Mouse (Mus musculus) forebrain, embryonic 11.5 days (tissue): ENCODE data around the gene Cdkn1b. TPM values are rescaled to one million over a fixed set of nuclear protein-coding genes. Genes with fewer than 3 reads are reported as not detected.

ENCODE experiments used
- ATAC-seq: fragments of 200-750 bp; cut with Nextera tagmentation; replicated peaks from 2 replicates; pipeline ENCODE4 v1.8.0; 2017; ENCODE audit warnings: moderate TSS enrichment; ENCODE audit not compliant: low FRiP score
- DNase-seq: peaks from one replicate; pipeline ENCODE4 v3.0.0-alpha.2; 2017; ENCODE audit warnings: low spot score
- H3K27ac ChIP-seq: fragments of 300-500 bp; sonication (generic); 2 replicates; pipeline ENCODE4 v1.5.1; 2014; ENCODE audit warnings: low read depth, low read length
- H3K27me3 ChIP-seq: fragments of 300-500 bp; sonication (generic); 2 replicates; pipeline ENCODE4 v1.6.1; 2014; ENCODE audit warnings: mild to moderate bottlenecking, low read length, mixed read lengths; ENCODE audit not compliant: control insufficient read depth, insufficient read depth
- H3K36me3 ChIP-seq: fragments of 300-500 bp; sonication (generic); 2 replicates; pipeline ENCODE4 v1.6.1; 2014; ENCODE audit warnings: mild to moderate bottlenecking, low read length, moderate library complexity, mixed read lengths; ENCODE audit not compliant: control insufficient read depth, insufficient read depth
- H3K4me1 ChIP-seq: fragments of 300-500 bp; sonication (generic); replicated peaks from 2 replicates; pipeline ENCODE4 v1.6.1; 2014; ENCODE audit warnings: low read length, mixed read lengths; ENCODE audit not compliant: control insufficient read depth, insufficient read depth
- H3K4me2 ChIP-seq: fragments of 300-500 bp; sonication (generic); 2 replicates; pipeline ENCODE4 v1.6.1; 2014; ENCODE audit warnings: low read depth, mild to moderate bottlenecking, low read length, moderate library complexity, mixed read lengths; ENCODE audit not compliant: severe bottlenecking
- H3K4me3 ChIP-seq: fragments of 300-500 bp; sonication (generic); 2 replicates; pipeline ENCODE4 v1.5.1; 2014; ENCODE audit warnings: low read depth, low read length
- H3K9ac ChIP-seq: fragments of 300-500 bp; sonication (generic); 2 replicates; pipeline ENCODE4 v1.6.1; 2014; ENCODE audit warnings: low read length
- H3K9me3 ChIP-seq: fragments of 300-500 bp; sonication (generic); 2 replicates; pipeline ENCODE4 v1.6.1; 2016; ENCODE audit warnings: low read length, mixed read lengths; ENCODE audit not compliant: control insufficient read depth
- WGBS: fragments of 180-500 bp; shearing (Covaris S2); extraction: QIAGEN DNeasy Blood & Tissue Kit; methylation state at CpG from one replicate; pipeline ENCODE4 v1.1.7; 2014; 5-methylcytosine and 5-hydroxymethylcytosine counted together
- polyA plus RNA-seq: library from polyadenylated mRNA; unstranded; fragments of >200 nt; fragmentation: Nextera tagmentation; extraction: Ambion mirVana; gene quantifications from 2 replicates; pipeline ENCODE4 v1.2.1, GENCODE M21; 2014

The Cdkn1b gene
- polyA plus RNA-seq, 1 experiment from 2014 or later = 27.3 TPM

DNA sequence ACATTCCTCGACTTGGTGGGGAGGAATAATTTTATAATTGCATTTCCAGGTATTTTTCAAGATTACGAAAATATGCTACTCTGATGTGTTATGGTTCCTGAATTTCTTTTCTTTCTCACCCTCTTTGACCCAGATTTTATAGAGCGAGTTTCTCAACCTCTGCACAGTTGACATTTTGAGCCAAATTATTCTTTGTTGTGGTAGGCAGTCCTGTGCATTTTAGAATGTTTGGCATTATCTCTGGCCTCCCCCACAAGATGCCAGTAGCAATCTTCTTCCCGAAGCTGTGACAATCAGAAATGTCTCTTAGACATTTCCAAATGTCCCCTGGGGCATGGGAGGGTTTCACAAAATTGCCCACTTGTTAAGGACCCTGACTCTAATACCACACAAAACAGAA is 3.5 kb downstream of the Cdkn1b start:
- H3K9ac ChIP-seq = no peak overlapping the region
- 77% methylated on average over 4 of the region's 4 CpGs for WGBS
- DNase-seq (no peak), ATAC-seq (no peak)
- peak overlapping the region; percentile 31 for H3K4me2 ChIP-seq
- H3K4me3 ChIP-seq = no peak overlapping the region
- H3K9me3 ChIP-seq = no peaks in the 10 kb centered on the region
- H3K36me3 ChIP-seq = no peaks in the 10 kb centered on the region
- H3K4me1 ChIP-seq = peaks cover 10% of the 10 kb centered on the region
- H3K27me3 ChIP-seq = no peaks in the 10 kb centered on the region
- H3K27ac ChIP-seq = no peak overlapping the region

DNA sequence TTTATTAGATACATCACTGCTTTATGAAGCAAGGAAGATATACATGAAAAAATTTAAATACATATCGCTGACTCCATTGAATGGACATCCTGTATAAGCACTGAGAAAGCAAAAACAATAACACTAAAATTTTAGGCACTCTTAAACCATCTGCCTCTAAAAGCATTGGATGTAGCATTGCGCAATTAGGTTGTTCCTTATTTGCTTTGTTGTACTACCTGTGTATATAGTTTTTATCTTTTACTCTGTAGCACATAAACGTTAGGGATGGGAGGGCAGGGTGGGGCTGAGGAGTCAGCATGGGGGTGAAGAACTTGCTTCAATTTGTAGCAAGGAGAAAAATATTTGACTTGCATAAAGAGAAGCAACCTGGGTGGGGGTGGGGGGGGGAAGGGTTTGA is 4.1 kb downstream of the Cdkn1b start:
- Histone ChIP-seq H3K27ac (no peak overlapping the region), H3K9me3 (no peaks in the 10 kb centered on the region), H3K27me3 (no peaks in the 10 kb centered on the region), H3K9ac (no peak overlapping the region), H3K36me3 (no peaks in the 10 kb centered on the region), H3K4me2 (no peak overlapping the region), H3K4me1 (peaks cover 10% of the 10 kb centered on the region), H3K4me3 (no peak overlapping the region)
- WGBS = 84% methylated on average over 3 of the region's 3 CpGs
- DNase-seq (no peak), ATAC-seq (no peak)

DNA sequence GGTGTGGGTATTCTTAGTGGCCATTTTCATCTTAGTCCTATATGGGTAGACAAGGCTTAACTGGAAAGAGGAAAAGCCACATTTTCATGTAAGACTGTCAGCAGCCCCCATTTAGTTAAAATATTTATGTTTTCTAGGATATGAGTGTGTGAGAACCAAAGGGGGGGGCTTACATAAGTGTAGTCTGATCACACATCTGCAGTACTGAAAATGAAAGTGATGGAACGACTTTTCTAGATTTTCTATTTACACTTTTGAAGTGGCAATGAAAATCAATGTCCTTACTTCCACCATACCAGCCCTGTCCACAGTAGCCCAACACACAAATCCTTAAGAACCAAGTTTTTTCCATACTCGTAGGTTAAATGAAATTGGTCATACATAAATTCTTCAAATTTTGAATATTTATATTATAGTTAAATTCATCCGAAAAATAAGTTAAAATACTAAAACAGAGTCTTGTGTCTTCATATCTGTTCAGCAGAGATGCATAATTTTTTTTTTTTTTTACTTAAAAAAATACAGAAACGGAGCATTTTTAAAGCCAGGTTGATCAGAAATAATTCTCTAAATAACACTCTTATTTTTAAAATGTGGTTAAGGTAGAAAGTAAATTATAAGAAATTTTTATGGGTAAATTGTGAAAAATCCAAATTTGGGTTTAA is 5.6 kb downstream of the Cdkn1b start:
- DNase-seq = no peak
- H3K4me3 ChIP-seq = no peak overlapping the region
- H3K4me1 ChIP-seq = peaks cover 7% of the 10 kb centered on the region; the same call in 1 of the 2 replicates
- H3K27ac ChIP-seq = no peak overlapping the region
- H3K36me3 ChIP-seq = no peaks in the 10 kb centered on the region
- ATAC-seq = no peak
- H3K4me2 ChIP-seq = 0 out of 2 replicates have a peak overlapping the region, but pooled peaks have one; percentile 8
- no peaks in the 10 kb centered on the region for H3K9me3 ChIP-seq
- peak overlapping the region; percentile 24; the same call in 1 of the 2 replicates for H3K9ac ChIP-seq
- WGBS = 69% methylated on average over 4 of the region's 4 CpGs
- H3K27me3 ChIP-seq = no peaks in the 10 kb centered on the region

- peak overlapping the region; percentile 94 for H3K4me2 ChIP-seq
- WGBS = 11% methylated on average over 3 of the region's 3 CpGs
- H3K4me3 ChIP-seq = peak overlapping the region; percentile 49
- no peaks in the 10 kb centered on the region for H3K36me3 ChIP-seq
- H3K9ac ChIP-seq = peak overlapping the region; percentile 78
- no peaks in the 10 kb centered on the region for H3K9me3 ChIP-seq
- H3K27me3 ChIP-seq = no peaks in the 10 kb centered on the region
- peak overlapping the region; percentile 100 for H3K27ac ChIP-seq
- DNase-seq (no peak), ATAC-seq (no peak)
- peaks cover 7% of the 10 kb centered on the region; the same call in 1 of the 2 replicates for H3K4me1 ChIP-seq
These were observed 6.1 kb downstream of the Cdkn1b start for GRCm38 (mm10) chr6:134926338-134926705.

DNA sequence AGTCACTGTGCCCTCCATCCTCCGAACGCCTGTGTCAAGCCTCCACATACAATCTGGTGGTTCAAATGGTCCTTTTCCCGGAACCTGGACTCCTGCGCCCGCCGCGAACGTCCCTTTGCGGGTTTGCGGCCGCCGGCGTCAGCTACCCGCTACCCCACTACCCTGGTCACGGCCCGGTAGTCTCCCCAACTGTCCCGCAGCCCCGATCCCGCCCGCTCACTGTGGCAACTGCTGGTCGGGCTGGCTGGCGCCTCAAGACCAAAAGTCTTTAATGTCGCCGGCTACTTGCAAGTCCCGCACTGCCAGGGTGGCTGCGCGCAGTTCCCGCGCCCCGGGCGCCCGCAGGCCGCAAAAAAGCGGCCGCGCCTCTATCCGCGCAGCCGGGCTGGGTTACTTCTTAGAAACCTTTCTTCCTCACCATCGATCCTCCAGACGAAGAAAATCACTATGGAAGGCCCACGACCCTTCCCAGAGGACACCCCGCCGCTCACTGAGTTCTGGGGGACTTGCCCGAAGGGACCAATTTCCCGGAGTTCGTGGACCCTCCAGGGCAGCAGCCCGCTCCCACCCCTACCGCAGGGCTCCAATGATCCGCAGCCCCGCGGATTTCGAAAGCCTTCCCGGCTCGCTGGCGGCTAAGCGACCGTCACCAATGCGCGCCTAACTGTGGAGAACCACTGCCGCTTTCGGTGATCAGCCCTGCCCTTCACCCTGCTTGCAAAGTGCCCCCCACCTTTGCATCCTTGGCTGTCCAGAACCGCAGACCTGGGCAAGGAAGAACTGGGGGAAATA is 6.8 kb downstream of the Cdkn1b start:
- DNase-seq = peak; percentile 85
- Histone ChIP-seq H3K4me2 (peak overlapping the region; percentile 94), H3K36me3 (no peaks in the 10 kb centered on the region), H3K9ac (peak overlapping the region; percentile 78), H3K27ac (peak overlapping the region; percentile 100), H3K9me3 (no peaks in the 10 kb centered on the region), H3K4me1 (peaks cover 5% of the 10 kb centered on the region; the same call in 1 of the 2 replicates), H3K27me3 (no peaks in the 10 kb centered on the region), H3K4me3 (peak overlapping the region; percentile 49)
- peak; percentile 42 for ATAC-seq
- under 1% methylated on average over 63 of the region's 63 CpGs for WGBS

DNA sequence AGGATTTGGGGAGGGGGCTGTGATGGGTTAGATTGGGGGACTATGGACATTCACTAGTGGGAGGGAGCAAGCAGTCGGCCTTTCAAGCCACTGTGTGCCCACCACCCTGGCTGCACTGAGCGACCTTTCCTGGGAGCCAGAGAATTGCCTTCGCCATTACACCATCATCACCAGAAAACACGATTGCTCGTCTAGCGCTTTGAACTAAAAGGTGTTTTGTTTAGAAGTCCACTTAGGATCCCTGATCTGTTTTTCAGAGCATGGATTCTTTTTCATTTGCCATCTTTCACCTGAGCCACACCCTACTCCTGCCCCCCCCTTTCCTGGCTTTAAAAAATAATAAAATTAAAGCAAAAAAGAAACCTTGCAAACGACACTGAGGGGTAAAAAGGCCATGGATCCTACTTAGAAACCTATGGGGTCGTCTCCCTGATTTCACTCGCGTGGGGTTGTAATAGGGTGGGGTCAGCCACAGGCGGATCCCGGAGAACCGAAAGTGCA is 7.4 kb downstream of the Cdkn1b start:
- peaks cover 5% of the 10 kb centered on the region; the same call in 1 of the 2 replicates for H3K4me1 ChIP-seq

GRCm38 (mm10) chr6:134928096-134928888 is 8.1 kb downstream of the Cdkn1b start:
- H3K4me1 ChIP-seq = 0 out of 2 replicates have a peak, but pooled peaks cover 6% of the 10 kb centered on the region
- H3K9me3 ChIP-seq = no peaks in the 10 kb centered on the region
- no peaks in the 10 kb centered on the region for H3K36me3 ChIP-seq
- H3K4me2 ChIP-seq = peak overlapping the region; percentile 94
- no peaks in the 10 kb centered on the region for H3K27me3 ChIP-seq
- ATAC-seq = peak; percentile 92
- H3K27ac ChIP-seq = peak overlapping the region; percentile 100
- WGBS = under 1% methylated on average over 63 of the region's 63 CpGs
- peak overlapping the region; percentile 78 for H3K9ac ChIP-seq
- H3K4me3 ChIP-seq = peak overlapping the region; percentile 49
- DNase-seq = peak; percentile 96

More for the DNA sequence above, 7.4 kb downstream of the Cdkn1b start:
- H3K4me3 ChIP-seq = peak overlapping the region; percentile 49
- no peaks in the 10 kb centered on the region for H3K36me3 ChIP-seq
- H3K27ac ChIP-seq = peak overlapping the region; percentile 100
- WGBS = 1% methylated on average over 13 of the region's 13 CpGs
- no peak for DNase-seq
- peak overlapping the region; percentile 78 for H3K9ac ChIP-seq
- peak; percentile 29 for ATAC-seq
- peak overlapping the region; percentile 94 for H3K4me2 ChIP-seq
- no peaks in the 10 kb centered on the region for H3K27me3 ChIP-seq
- no peaks in the 10 kb centered on the region for H3K9me3 ChIP-seq

DNA sequence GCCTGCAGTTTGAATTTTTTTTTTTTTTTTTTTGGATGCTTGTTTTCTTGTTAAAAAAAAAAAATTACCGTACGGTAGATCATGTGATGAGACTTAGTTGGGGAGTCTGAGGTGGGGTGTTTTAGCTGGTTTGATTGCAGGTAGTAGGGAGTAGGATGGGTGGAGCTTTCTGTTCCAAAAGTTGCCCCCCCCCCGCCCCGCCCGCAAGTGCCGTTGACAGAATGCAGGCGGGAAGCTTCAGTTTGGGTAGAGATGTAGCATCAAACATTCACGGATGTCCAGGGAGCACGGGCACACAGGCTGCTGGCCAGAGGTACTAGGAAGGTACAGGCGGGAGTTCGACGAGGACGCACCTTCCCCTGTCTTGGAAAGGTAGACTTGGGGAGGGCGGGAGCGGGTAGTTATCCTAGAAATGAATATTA is 8.7 kb downstream of the Cdkn1b start:
- Histone ChIP-seq H3K4me1 (0 out of 2 replicates have a peak, but pooled peaks cover 5% of the 10 kb centered on the region), H3K9me3 (no peaks in the 10 kb centered on the region), H3K4me2 (peak overlapping the region; percentile 94), H3K27ac (peak overlapping the region; percentile 100), H3K36me3 (no peaks in the 10 kb centered on the region), H3K9ac (peak overlapping the region; percentile 71), H3K4me3 (peak overlapping the region; percentile 49), H3K27me3 (no peaks in the 10 kb centered on the region)
- DNase-seq = peak; percentile 71
- peak; percentile 28 for ATAC-seq
- WGBS = under 1% methylated on average over 15 of the region's 15 CpGs
